Mouse (Mus musculus) liver (tissue): Measurements from ENCODE around the gene Inpp5a.

Experiments used
- DNase-seq: peaks from one replicate; pipeline ENCODE4 v3.0.0-alpha.2; 2020; ENCODE audit warnings: mixed read lengths

The Inpp5a gene

GRCm38 (mm10) chr7:139450186-139450998 lies 61.5 kb downstream of the Inpp5a start:
- no peak for DNase-seq

GRCm38 (mm10) chr7:139451711-139452110 lies 62.8 kb downstream of the Inpp5a start:
- no peak for DNase-seq

- DNase-seq, result no peak
Measured at GRCm38 (mm10) chr7:139452199-139452598, 63.3 kb downstream of the Inpp5a start.

GRCm38 (mm10) chr7:139453198-139453597 lies 64.3 kb downstream of the Inpp5a start:
- DNase-seq, result no peak

GRCm38 (mm10) chr7:139454285-139454684 lies 65.4 kb downstream of the Inpp5a start:
- DNase-seq, result no peak

GRCm38 (mm10) chr7:139456759-139457158 lies 67.8 kb downstream of the Inpp5a start:
- DNase-seq, result no peak

- DNase-seq, result no peak
Measured at GRCm38 (mm10) chr7:139461344-139461743, 72.4 kb downstream of the Inpp5a start.

- DNase-seq, result no peak
Measured at GRCm38 (mm10) chr7:139462142-139462541, 73.2 kb downstream of the Inpp5a start.

- no peak for DNase-seq
Measured at GRCm38 (mm10) chr7:139465538-139465937, 76.6 kb downstream of the Inpp5a start.

- DNase-seq, result no peak
Measured at GRCm38 (mm10) chr7:139466484-139467176, 77.7 kb downstream of the Inpp5a start.

GRCm38 (mm10) chr7:139467177-139467895 lies 78.4 kb downstream of the Inpp5a start:
- DNase-seq, result peak; percentile 30

GRCm38 (mm10) chr7:139467896-139468279 lies 79.0 kb downstream of the Inpp5a start:
- DNase-seq, result no peak

- no peak for DNase-seq
Measured at GRCm38 (mm10) chr7:139468440-139468839, 79.5 kb downstream of the Inpp5a start.

- DNase-seq, result no peak
Measured at GRCm38 (mm10) chr7:139469457-139469856, 80.5 kb downstream of the Inpp5a start.

- no peak for DNase-seq
Measured at GRCm38 (mm10) chr7:139470481-139470880, 81.6 kb downstream of the Inpp5a start.

GRCm38 (mm10) chr7:139472052-139472451 lies 83.1 kb downstream of the Inpp5a start:
- DNase-seq, result no peak

- DNase-seq, result peak; percentile 67
Measured at GRCm38 (mm10) chr7:139472865-139473549, 84.1 kb downstream of the Inpp5a start.

GRCm38 (mm10) chr7:139475896-139476295 lies 87.0 kb downstream of the Inpp5a start:
- no peak for DNase-seq

- no peak for DNase-seq
Measured at GRCm38 (mm10) chr7:139476700-139477099, 87.8 kb downstream of the Inpp5a start.

- no peak for DNase-seq
Measured at GRCm38 (mm10) chr7:139477748-139478147, 88.8 kb downstream of the Inpp5a start.

- no peak for DNase-seq
Measured at GRCm38 (mm10) chr7:139479077-139479476, 90.2 kb downstream of the Inpp5a start.

GRCm38 (mm10) chr7:139479626-139480025 lies 90.7 kb downstream of the Inpp5a start:
- DNase-seq, result no peak
